Mouse (Mus musculus): ENCODE results near the gene Rasgef1a. TPM values are rescaled to one million over a fixed set of nuclear protein-coding genes. Genes with fewer than 3 reads are reported as not detected.

The Rasgef1a gene
- polyA plus RNA-seq, 1 experiment from 2014 or later: 0.57 TPM

- WGBS: 1% methylated on average over 7 of the region's 7 CpGs
- Histone ChIP-seq H3K36me3 (ENCODE audit: poor library complexity, severe bottlenecking) (no peaks in the 10 kb centered on the region), H3K4me1 (peaks cover 22% of the 10 kb centered on the region), H3K27ac (no peak overlapping the region), H3K4me2 (peak overlapping the region; percentile 97), H3K9ac (0 out of 2 replicates have a peak overlapping the region, but pooled peaks have one; percentile 62), H3K4me3 (no peak overlapping the region), H3K9me3 (replicated peaks) (no peaks in the 10 kb centered on the region), H3K27me3 (peaks cover 35% of the 10 kb centered on the region)
- ATAC-seq: peak; percentile 67
Measured at GRCm38 (mm10) chr6:118064968-118065530, 53.8 kb downstream of the Rasgef1a start.

- no peaks in the 10 kb centered on the region for H3K36me3 ChIP-seq (ENCODE audit: poor library complexity, severe bottlenecking)
- ATAC-seq: peak; percentile 64
- H3K27me3 ChIP-seq: peaks cover 35% of the 10 kb centered on the region
- peaks cover 30% of the 10 kb centered on the region for H3K4me1 ChIP-seq
- H3K9me3 ChIP-seq (replicated peaks): no peaks in the 10 kb centered on the region
- H3K4me3 ChIP-seq: peak overlapping the region; percentile 51
- peak overlapping the region; percentile 97 for H3K4me2 ChIP-seq
- H3K9ac ChIP-seq: peak overlapping the region; percentile 62
- H3K27ac ChIP-seq: no peak overlapping the region
- 0% methylated on average over 9 of the region's 12 CpGs for WGBS
Measured at GRCm38 (mm10) chr6:118065837-118066198, 54.6 kb downstream of the Rasgef1a start.

GRCm38 (mm10) chr6:118066199-118067081, 55.2 kb downstream of the Rasgef1a start:
- WGBS: 1% methylated on average over 40 of the region's 40 CpGs
- peak; percentile 46 for ATAC-seq
- Histone ChIP-seq H3K27me3 (peaks cover 35% of the 10 kb centered on the region), H3K9me3 (replicated peaks) (no peaks in the 10 kb centered on the region), H3K27ac (no peak overlapping the region), H3K9ac (peak overlapping the region; percentile 62), H3K4me3 (peak overlapping the region; percentile 51), H3K4me1 (peaks cover 33% of the 10 kb centered on the region), H3K36me3 (ENCODE audit: poor library complexity, severe bottlenecking) (no peaks in the 10 kb centered on the region), H3K4me2 (peak overlapping the region; percentile 97)

DNA sequence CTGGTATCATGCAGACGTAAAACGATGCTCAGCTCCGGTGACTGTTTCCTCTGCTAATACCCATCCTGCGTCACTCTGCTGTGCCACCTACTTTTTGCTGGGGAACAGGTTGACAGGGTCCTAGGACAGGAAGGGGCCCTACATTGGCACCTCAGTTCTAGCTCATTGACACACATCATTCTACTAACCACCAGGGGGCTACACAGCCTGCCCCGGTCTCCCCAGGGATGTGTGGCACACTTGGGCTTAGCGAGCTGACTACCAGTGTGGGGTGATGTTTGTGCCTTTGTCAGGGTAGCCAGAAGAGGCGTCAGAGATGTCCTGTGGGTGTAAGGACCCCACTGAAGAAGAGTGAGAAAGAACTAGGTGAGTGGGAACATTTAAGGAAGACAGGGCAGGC, 56.5 kb downstream of the Rasgef1a start:
- ATAC-seq: no peak
- no peaks in the 10 kb centered on the region for H3K36me3 ChIP-seq (ENCODE audit: poor library complexity, severe bottlenecking)
- H3K9me3 ChIP-seq (replicated peaks): no peaks in the 10 kb centered on the region
- no peak overlapping the region for H3K4me3 ChIP-seq
- 77% methylated on average over 7 of the region's 7 CpGs for WGBS
- no peak overlapping the region for H3K27ac ChIP-seq
- H3K4me2 ChIP-seq: no peak overlapping the region
- peaks cover 33% of the 10 kb centered on the region for H3K4me1 ChIP-seq
- peaks cover 35% of the 10 kb centered on the region for H3K27me3 ChIP-seq
- no peak overlapping the region for H3K9ac ChIP-seq

GRCm38 (mm10) chr6:118070321-118071012, 59.2 kb downstream of the Rasgef1a start:
- H3K27me3 ChIP-seq: peaks cover 26% of the 10 kb centered on the region
- no peak overlapping the region for H3K4me3 ChIP-seq
- H3K27ac ChIP-seq: no peak overlapping the region; the same call in 1 of the 2 replicates
- no peak overlapping the region; the same call in 1 of the 2 replicates for H3K9ac ChIP-seq
- H3K36me3 ChIP-seq (ENCODE audit: poor library complexity, severe bottlenecking): no peaks in the 10 kb centered on the region
- WGBS: 52% methylated on average over 5 of the region's 5 CpGs
- ATAC-seq: no peak
- H3K4me2 ChIP-seq: no peak overlapping the region
- H3K9me3 ChIP-seq (replicated peaks): no peaks in the 10 kb centered on the region
- peaks cover 39% of the 10 kb centered on the region for H3K4me1 ChIP-seq

DNA sequence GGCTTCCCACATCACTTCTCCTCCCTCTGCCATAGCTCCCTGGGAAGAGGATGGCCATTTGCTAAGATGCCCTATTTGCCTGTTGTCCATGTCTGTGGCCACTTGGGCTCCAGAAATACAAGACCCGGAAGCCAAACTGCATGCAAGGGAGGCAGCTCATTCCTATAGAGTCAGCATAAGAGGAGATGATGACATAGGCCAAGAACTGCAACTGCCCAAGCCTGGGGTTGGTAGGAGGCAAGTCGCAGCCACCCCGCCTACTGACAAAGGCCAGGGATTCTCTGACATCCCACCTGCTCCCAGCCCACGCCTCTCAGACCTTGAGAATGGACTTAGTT, 59.7 kb downstream of the Rasgef1a start:
- H3K27ac ChIP-seq: no peak overlapping the region; the same call in 1 of the 2 replicates
- H3K9me3 ChIP-seq (replicated peaks): no peaks in the 10 kb centered on the region
- peaks cover 22% of the 10 kb centered on the region for H3K27me3 ChIP-seq
- H3K4me2 ChIP-seq: no peak overlapping the region
- H3K36me3 ChIP-seq (ENCODE audit: poor library complexity, severe bottlenecking): no peaks in the 10 kb centered on the region
- 83% methylated on average over 4 of the region's 4 CpGs for WGBS
- H3K4me3 ChIP-seq: no peak overlapping the region
- H3K9ac ChIP-seq: no peak overlapping the region
- ATAC-seq: no peak
- H3K4me1 ChIP-seq: peaks cover 37% of the 10 kb centered on the region

- 55% methylated on average over 3 of the region's 3 CpGs for WGBS
- 0 out of 2 replicates have a peak, but pooled peaks have one; percentile 42 for ATAC-seq
Measured at GRCm38 (mm10) chr6:118071416-118071815, 60.2 kb downstream of the Rasgef1a start.

DNA sequence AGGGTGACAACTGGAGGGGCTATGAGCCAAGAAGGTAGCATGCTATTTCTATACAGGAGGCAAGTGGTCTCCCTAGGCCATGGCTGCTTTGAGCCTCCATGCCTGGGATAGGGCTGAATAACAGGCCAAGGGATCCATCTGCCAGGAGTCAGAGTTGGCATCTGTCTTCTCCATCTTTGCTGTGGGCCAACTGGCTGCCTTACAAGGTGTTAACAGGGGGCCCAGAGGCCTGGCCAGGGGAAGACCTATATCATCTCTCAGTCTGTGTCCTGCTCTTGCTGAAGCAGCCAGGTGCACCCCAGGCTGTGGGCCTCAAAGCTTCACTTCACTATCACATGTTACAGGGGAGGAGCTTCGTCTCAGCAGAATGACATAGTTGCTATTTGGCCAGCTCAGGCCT, 60.9 kb downstream of the Rasgef1a start:
- no peak overlapping the region for H3K4me3 ChIP-seq
- WGBS: 76% methylated on average over 1 of the region's 1 CpGs
- peaks cover 11% of the 10 kb centered on the region for H3K27me3 ChIP-seq
- H3K9ac ChIP-seq: no peak overlapping the region
- H3K4me1 ChIP-seq: peaks cover 26% of the 10 kb centered on the region
- no peaks in the 10 kb centered on the region for H3K36me3 ChIP-seq (ENCODE audit: poor library complexity, severe bottlenecking)
- ATAC-seq: 0 out of 2 replicates have a peak, but pooled peaks have one; percentile 14
- no peaks in the 10 kb centered on the region for H3K9me3 ChIP-seq (replicated peaks)
- H3K4me2 ChIP-seq: no peak overlapping the region
- H3K27ac ChIP-seq: no peak overlapping the region

More at GRCm38 (mm10) chr6:118071416-118071815, 60.2 kb downstream of the Rasgef1a start:
- Histone ChIP-seq H3K36me3 (ENCODE audit: poor library complexity, severe bottlenecking) (no peaks in the 10 kb centered on the region), H3K9ac (no peak overlapping the region), H3K27ac (no peak overlapping the region), H3K9me3 (replicated peaks) (no peaks in the 10 kb centered on the region), H3K27me3 (peaks cover 18% of the 10 kb centered on the region), H3K4me2 (no peak overlapping the region), H3K4me1 (peaks cover 33% of the 10 kb centered on the region), H3K4me3 (no peak overlapping the region)

GRCm38 (mm10) chr6:118074151-118074550, 62.9 kb downstream of the Rasgef1a start:
- ATAC-seq: no peak
- Histone ChIP-seq H3K9ac (no peak overlapping the region; the same call in 1 of the 2 replicates), H3K9me3 (replicated peaks) (no peaks in the 10 kb centered on the region), H3K4me3 (no peak overlapping the region), H3K27ac (peak overlapping the region; percentile 49), H3K27me3 (no peaks in the 10 kb centered on the region), H3K4me2 (no peak overlapping the region), H3K4me1 (peaks cover 26% of the 10 kb centered on the region), H3K36me3 (ENCODE audit: poor library complexity, severe bottlenecking) (no peaks in the 10 kb centered on the region)
- WGBS: 53% methylated on average over 3 of the region's 3 CpGs

- no peak overlapping the region for H3K9ac ChIP-seq
- 76% methylated on average over 3 of the region's 3 CpGs for WGBS
- no peak overlapping the region for H3K4me2 ChIP-seq
- no peaks in the 10 kb centered on the region for H3K36me3 ChIP-seq (ENCODE audit: poor library complexity, severe bottlenecking)
- no peak for ATAC-seq
- H3K4me3 ChIP-seq: no peak overlapping the region
- peaks cover 14% of the 10 kb centered on the region for H3K4me1 ChIP-seq
- H3K9me3 ChIP-seq (replicated peaks): no peaks in the 10 kb centered on the region
- no peaks in the 10 kb centered on the region for H3K27me3 ChIP-seq
- no peak overlapping the region for H3K27ac ChIP-seq
Measured at GRCm38 (mm10) chr6:118076256-118076655, 65.0 kb downstream of the Rasgef1a start.

DNA sequence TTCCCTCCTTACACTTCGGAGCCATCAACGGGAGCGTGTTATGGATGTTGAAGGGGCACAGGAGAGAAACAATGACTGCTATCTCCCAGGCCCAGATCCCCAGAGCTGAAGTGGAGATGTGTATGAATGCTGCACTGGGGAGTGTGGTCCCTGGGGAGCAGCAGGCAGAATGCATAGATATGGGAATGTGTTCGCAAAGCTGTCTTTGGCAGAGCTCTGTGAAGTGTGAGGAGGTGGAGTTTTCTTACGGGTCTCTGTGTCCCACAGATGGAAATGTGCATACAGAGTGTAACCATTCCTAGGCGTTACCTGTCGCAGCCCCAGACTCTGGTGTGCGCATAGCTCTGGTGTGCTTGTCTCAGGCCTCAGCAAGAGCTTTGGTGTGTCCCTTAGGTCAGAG, 65.5 kb downstream of the Rasgef1a start:
- H3K4me1 ChIP-seq: peaks cover 14% of the 10 kb centered on the region
- no peak overlapping the region for H3K27ac ChIP-seq
- WGBS: 89% methylated on average over 8 of the region's 8 CpGs
- H3K4me3 ChIP-seq: no peak overlapping the region
- H3K36me3 ChIP-seq (ENCODE audit: poor library complexity, severe bottlenecking): no peaks in the 10 kb centered on the region
- no peak for ATAC-seq
- H3K9me3 ChIP-seq (replicated peaks): no peaks in the 10 kb centered on the region
- H3K27me3 ChIP-seq: no peaks in the 10 kb centered on the region
- no peak overlapping the region for H3K9ac ChIP-seq
- no peak overlapping the region for H3K4me2 ChIP-seq

DNA sequence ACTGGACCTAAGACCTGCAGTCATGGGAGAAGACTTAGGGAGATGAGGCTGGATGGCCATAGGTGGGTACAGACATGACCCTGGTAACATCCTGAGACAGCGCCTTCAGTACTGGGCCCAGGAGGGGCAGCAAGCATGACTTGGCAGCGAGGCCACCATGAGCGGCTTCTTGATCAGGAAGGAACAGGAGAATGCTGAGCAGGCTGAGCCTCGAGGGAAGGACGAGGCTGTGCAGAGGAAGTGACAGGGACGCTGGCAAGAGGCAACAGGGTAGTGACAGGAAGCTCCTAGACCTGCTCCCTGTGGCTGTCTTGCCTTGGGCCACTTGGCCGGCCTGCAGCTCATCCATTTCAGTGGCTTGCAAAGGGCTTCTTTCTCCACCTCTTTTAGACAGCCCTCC, 66.2 kb downstream of the Rasgef1a start:
- H3K9me3 ChIP-seq (replicated peaks): no peaks in the 10 kb centered on the region
- no peak overlapping the region for H3K4me2 ChIP-seq
- peaks cover 14% of the 10 kb centered on the region for H3K4me1 ChIP-seq
- no peak overlapping the region for H3K4me3 ChIP-seq
- no peaks in the 10 kb centered on the region for H3K27me3 ChIP-seq
- no peak overlapping the region for H3K27ac ChIP-seq
- WGBS: 86% methylated on average over 7 of the region's 7 CpGs
- no peaks in the 10 kb centered on the region for H3K36me3 ChIP-seq (ENCODE audit: poor library complexity, severe bottlenecking)
- no peak overlapping the region for H3K9ac ChIP-seq
- no peak for ATAC-seq
